Mouse (Mus musculus) C2C12 (cell line): ENCODE measurements at regions not wholly inside any gene's neighbourhood (a gene's known extent, or its start where the extent isn't known, plus 50 kb on each side); places are given as distances from the start of the nearest gene placed in this dataset.

Experiments used
- CTCF ChIP-seq: IDR thresholded peaks from one replicate; pipeline ENCODE4 v1.5.1; 2011; ENCODE audit not compliant: control insufficient read depth, insufficient read depth, insufficient read length
- MAX ChIP-seq: IDR thresholded peaks from one replicate; pipeline ENCODE4 v1.6.1; 2011; ENCODE audit warnings: mild to moderate bottlenecking, control low read depth

- TF ChIP-seq CTCF (no peak), MAX (no peak)
These were observed 86.7 kb upstream of the Zfp366 start for GRCm38 (mm10) chr13:99097606-99098545.
